Mouse (Mus musculus) E14TG2a.4 (cell line): Measurements from ENCODE around the gene Rtraf.

Experiments used
- H3K27me3 ChIP-seq: 2 replicates; pipeline ENCODE4 v1.6.1; 2014; ENCODE audit warnings: low read length, control low read depth; ENCODE audit not compliant: insufficient read depth
- H3K36me3 ChIP-seq: 2 replicates; pipeline ENCODE4 v1.6.1; 2014; ENCODE audit warnings: low read length, control low read depth; ENCODE audit not compliant: insufficient read depth
- H3K4me1 ChIP-seq: replicated peaks from 2 replicates; pipeline ENCODE4 v1.6.1; 2014; ENCODE audit warnings: low read depth, low read length, control low read depth
- H3K4me3 ChIP-seq: replicated peaks from 2 replicates; pipeline ENCODE4 v1.5.1; 2014; ENCODE audit warnings: mild to moderate bottlenecking, low read length
- H3K9me3 ChIP-seq: 2 replicates; pipeline ENCODE4 v1.6.1; 2014; ENCODE audit warnings: low read length, control low read depth
- CTCF ChIP-seq: conservative IDR thresholded peaks from 2 replicates; pipeline ENCODE4 v1.5.1; 2014; ENCODE audit warnings: low read length
- NANOG ChIP-seq: IDR thresholded peaks from 2 replicates; pipeline ENCODE4 v1.6.1; 2014; ENCODE audit warnings: borderline replicate concordance, low read length, mixed read lengths
- POU5F1 ChIP-seq: IDR thresholded peaks from 2 replicates; pipeline ENCODE4 v1.6.1; 2014; ENCODE audit warnings: low read length, borderline replicate concordance

Rtraf gene

DNA sequence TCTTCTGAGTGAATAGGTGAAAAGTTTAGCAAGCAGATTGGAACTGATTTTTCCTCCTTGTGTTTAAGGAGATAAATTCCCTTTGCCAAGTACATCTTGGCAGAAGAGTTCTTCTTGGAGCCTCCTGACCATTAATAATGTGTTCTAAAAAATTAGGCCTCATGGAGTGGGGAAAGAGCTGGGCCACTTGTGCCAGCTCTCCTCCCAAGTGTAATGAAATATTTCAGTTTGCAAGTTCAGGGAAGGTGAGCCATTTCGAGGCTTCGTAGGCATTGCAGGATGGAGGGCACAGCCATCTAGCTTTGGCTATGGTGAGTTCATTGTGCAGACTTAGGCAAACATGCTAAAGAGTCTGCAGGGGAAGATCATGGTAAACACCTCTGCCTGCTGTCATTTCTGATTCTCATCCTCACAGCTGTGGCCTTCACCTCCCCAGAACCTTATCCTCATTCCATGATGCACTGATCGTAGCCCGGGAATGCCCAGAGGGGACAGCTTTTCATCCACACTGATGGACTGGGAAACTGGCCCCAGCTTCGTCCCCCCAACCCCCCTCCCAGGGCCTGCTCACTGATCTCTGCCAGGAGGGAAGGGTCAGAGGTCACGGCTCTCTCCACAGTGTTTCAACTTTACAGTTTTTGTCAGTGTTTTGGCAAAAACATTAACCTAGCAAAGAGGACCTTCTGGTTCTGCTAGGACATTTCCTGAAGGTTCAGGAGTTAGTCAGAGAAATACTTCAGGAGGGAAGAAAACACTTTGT, 54.0 kb downstream of the Rtraf start:
- peaks cover 100% of the 10 kb centered on the region for H3K36me3 ChIP-seq
- no peak for TF ChIP-seq POU5F1
- TF ChIP-seq NANOG = no peak
- TF ChIP-seq CTCF = no peak
- H3K4me1 ChIP-seq = peaks cover 85% of the 10 kb centered on the region
- 0 out of 2 replicates have a peak overlapping the region, but pooled peaks have one; percentile 14 for H3K4me3 ChIP-seq
- no peaks in the 10 kb centered on the region for H3K27me3 ChIP-seq
- peaks cover 13% of the 10 kb centered on the region for H3K9me3 ChIP-seq

DNA sequence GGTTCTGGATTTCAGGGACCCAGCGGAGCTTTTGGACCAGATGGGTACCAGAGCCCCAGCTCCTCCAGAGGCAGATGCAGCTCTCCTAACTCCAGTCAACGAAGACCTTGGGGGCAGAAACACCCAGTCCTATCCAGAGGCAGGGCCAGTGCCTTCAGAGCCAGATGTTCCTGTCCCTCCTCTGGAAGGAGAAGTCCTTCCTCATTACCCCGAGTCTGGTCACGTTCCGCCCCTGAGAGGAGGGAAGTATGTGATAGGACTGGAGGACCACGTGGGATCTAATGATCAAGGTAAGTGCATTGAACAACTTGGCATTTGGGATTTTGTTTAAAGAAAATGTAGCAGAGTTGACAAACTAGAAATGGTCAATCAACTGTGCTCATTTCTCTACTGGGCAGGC, 55.0 kb downstream of the Rtraf start:
- no peaks in the 10 kb centered on the region for H3K27me3 ChIP-seq
- TF ChIP-seq POU5F1 (no peak), NANOG (no peak), CTCF (no peak)
- H3K36me3 ChIP-seq = peaks cover 100% of the 10 kb centered on the region
- H3K9me3 ChIP-seq = peaks cover 5% of the 10 kb centered on the region; the same call in 1 of the 2 replicates
- 0 out of 2 replicates have a peak overlapping the region, but pooled peaks have one; percentile 14 for H3K4me3 ChIP-seq
- peaks cover 94% of the 10 kb centered on the region for H3K4me1 ChIP-seq

DNA sequence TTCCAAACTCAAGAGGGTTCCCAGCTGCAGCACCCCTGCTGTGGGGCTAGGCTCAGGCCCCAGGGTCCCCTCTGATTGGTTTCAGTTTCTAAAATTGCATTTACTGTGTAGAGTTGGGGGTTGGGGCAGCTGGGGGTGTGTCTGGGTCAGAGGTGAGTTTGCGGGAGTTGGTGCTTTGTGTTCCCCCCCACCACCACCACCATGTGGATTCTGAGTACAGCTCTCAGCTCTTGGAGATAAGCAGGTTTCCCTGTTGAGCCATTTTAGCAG, 57.3 kb downstream of the Rtraf start:
- no peaks in the 10 kb centered on the region for H3K9me3 ChIP-seq
- H3K4me1 ChIP-seq = peaks cover 95% of the 10 kb centered on the region
- H3K36me3 ChIP-seq = peaks cover 99% of the 10 kb centered on the region
- H3K27me3 ChIP-seq = no peaks in the 10 kb centered on the region
- H3K4me3 ChIP-seq = no peak overlapping the region
- TF ChIP-seq POU5F1 (no peak), NANOG (no peak), CTCF (no peak)

DNA sequence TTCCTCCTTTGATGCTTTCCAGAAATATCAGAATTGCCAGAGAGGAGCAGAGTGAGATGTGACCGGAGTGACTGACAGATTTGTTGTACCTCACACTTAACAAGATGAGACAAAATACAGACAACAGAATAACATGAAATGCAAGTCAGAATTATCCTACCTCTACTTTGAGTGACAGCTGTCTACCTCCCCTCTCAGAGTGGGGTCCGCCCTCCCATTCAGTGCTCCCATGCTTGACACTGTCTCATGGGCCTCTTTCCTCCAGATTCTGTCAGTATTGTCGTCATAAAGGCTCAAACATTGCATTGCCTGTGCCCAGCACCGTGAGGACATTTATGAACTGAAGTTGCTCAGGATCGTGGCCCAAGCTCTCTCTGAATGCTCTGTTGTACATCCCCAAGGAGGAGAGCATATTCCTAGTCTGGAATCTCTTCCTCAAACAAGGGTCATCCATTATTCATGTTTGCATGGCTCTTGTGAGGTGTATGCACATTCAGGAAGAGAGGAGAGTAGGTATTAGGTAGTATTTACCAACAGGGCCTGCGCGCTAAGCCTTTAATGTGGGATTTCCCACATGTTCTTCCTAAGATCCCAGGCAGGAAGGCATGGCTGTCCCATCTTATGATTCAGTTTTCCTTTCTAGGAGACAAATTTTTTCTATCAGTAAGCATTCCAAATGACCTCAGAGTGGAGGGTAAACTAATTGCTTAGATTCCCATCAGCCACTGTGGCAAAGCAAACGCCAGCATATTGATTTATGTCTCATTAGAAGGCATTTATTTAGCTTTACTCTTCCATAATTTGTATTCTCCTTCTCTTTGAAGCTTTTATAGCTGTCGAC, 57.9 kb downstream of the Rtraf start:
- peaks cover 99% of the 10 kb centered on the region for H3K36me3 ChIP-seq
- no peak for TF ChIP-seq CTCF
- TF ChIP-seq NANOG = no peak
- TF ChIP-seq POU5F1 = no peak
- H3K27me3 ChIP-seq = no peaks in the 10 kb centered on the region
- H3K4me1 ChIP-seq = peaks cover 95% of the 10 kb centered on the region
- no peak overlapping the region for H3K4me3 ChIP-seq
- H3K9me3 ChIP-seq = no peaks in the 10 kb centered on the region

DNA sequence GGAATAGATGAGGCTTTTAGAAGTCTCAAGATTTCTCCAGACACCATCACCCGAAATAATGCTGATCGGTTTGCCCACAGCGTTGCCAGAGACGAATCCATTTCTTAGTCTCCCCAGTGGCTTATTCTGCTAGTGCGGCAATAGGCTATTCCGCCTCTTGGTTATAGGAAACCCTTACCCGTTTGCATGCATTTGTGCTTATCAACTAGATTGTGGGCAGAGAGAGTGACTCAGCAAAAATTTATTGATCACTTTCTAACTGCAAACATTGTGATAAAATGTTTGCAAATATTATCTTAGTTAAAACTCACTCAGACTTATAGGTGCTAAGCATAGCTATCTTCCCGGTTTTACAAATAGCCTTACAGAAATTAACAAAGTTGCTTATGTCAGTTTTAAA, 59.3 kb downstream of the Rtraf start:
- TF ChIP-seq POU5F1 = no peak
- no peak for TF ChIP-seq NANOG
- TF ChIP-seq CTCF = no peak
- Histone ChIP-seq H3K4me3 (no peak overlapping the region), H3K9me3 (no peaks in the 10 kb centered on the region), H3K36me3 (peaks cover 98% of the 10 kb centered on the region), H3K4me1 (peaks cover 95% of the 10 kb centered on the region), H3K27me3 (no peaks in the 10 kb centered on the region)

DNA sequence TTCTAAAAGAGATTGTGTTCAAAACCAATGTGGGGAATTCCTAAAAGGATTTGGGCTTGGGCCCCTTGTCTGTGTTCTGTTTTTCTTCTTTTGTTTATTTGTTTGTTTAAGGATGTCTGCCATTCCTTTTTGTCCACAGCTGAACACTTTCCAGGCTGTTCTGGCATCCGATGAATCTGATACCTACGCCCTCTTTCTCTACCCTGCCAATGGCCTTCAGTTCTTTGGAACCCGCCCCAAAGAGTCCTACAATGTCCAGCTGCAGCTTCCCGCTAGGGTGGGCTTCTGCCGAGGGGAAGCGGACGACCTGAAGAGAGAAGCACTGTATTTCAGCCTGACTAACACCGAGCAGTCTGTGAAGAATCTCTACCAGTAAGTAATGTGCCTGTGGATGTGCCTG, 60.1 kb downstream of the Rtraf start:
- TF ChIP-seq NANOG (no peak), POU5F1 (no peak), CTCF (no peak)
- H3K36me3 ChIP-seq = peaks cover 98% of the 10 kb centered on the region
- H3K27me3 ChIP-seq = no peaks in the 10 kb centered on the region
- H3K4me1 ChIP-seq = peaks cover 98% of the 10 kb centered on the region
- H3K4me3 ChIP-seq = no peak overlapping the region
- H3K9me3 ChIP-seq = no peaks in the 10 kb centered on the region

DNA sequence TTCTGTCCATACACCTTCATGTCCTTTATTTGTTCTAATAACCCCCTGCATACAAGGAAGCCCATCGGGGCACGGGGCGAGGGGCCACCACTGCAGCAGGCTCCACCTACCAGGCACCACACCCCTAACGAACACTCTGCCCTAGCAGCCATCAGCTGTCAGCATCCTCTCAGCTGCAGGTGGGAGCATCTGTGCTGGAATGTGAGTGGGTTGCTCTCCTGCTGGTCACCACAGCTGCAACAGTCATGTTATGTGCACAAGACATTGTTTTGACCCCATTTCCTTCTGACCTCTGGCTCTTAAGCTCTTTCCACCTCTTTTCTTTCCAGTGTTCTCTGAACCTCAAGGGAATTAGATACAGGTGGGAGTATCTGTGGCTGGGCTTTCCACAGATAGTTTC, 61.6 kb downstream of the Rtraf start:
- Histone ChIP-seq H3K36me3 (peaks cover 98% of the 10 kb centered on the region), H3K4me1 (peaks cover 98% of the 10 kb centered on the region), H3K9me3 (no peaks in the 10 kb centered on the region), H3K4me3 (peak overlapping the region; percentile 11; the same call in 1 of the 2 replicates), H3K27me3 (no peaks in the 10 kb centered on the region)
- TF ChIP-seq POU5F1 = no peak
- no peak for TF ChIP-seq NANOG
- TF ChIP-seq CTCF = no peak
